Mouse (Mus musculus): ENCODE data around the gene Kntc1. TPM values are rescaled to one million over a fixed set of nuclear protein-coding genes. Genes with fewer than 3 reads are reported as not detected.

The Kntc1 gene
- total RNA-seq, 2 experiments from 2014 or later, result 0.19 to 0.78 TPM

GRCm38 (mm10) chr5:123862374-123863350 is 113.1 kb downstream of the Kntc1 start:
- intact Hi-C loops (cut with DNase I), result no loop called here
- DNase-seq, result no peak

GRCm38 (mm10) chr5:123863934-123864333 is 114.4 kb downstream of the Kntc1 start:
- no peak for DNase-seq
- intact Hi-C loops (cut with DNase I), result no loop called here

GRCm38 (mm10) chr5:123865365-123865764 is 115.8 kb downstream of the Kntc1 start, which contains the start of gene Hcar2:
Hcar2 (minus strand) TSS chr5:123865499.
- intact Hi-C loops (cut with DNase I), result no loop called here
- no peak for DNase-seq

- intact Hi-C loops (cut with DNase I), result no loop called here
- DNase-seq, result no peak
Observed at GRCm38 (mm10) chr5:123866457-123866856, 116.9 kb downstream of the Kntc1 start.

GRCm38 (mm10) chr5:123869615-123870014 is 120.1 kb downstream of the Kntc1 start:
- no peak for DNase-seq
- intact Hi-C loops (cut with DNase I), result no loop called here

Other genes starting within 250 kb of the Kntc1 start
- gene B3gnt4, start 239.3 kb upstream of the Kntc1 start, total RNA-seq (2021), result not detected
- gene Diablo, start 225.5 kb upstream of the Kntc1 start, total RNA-seq (2021), result 10 to 100 TPM; 63.0 to 67.5 TPM
- gene Gm49027, start 224.2 kb upstream of the Kntc1 start, total RNA-seq (2021), result not detected
- 10 to 100 TPM; 31.1 to 44.9 TPM for gene Vps33a, start 176.7 kb upstream of the Kntc1 start, total RNA-seq (2021)
- gene Clip1, start 65.1 kb upstream of the Kntc1 start, total RNA-seq (2021), result 100 to 1,000 TPM; 164 to 217 TPM
- 10 to 100 TPM; 22.6 to 25.0 TPM for gene Zcchc8, start 28.6 kb upstream of the Kntc1 start, total RNA-seq (2021)
- gene Rsrc2, start 302 bp upstream of the Kntc1 start, total RNA-seq (2021), result 10 to 100 TPM; 45.1 to 48.1 TPM
- gene Hcar2, start 115.8 kb downstream of the Kntc1 start, total RNA-seq (2021), result under 1 TPM in 1 of 2 experiments, not detected in 1; 0.31 TPM
- under 1 TPM; 0.54 to 0.69 TPM for gene Hcar1, start 130.3 kb downstream of the Kntc1 start, total RNA-seq (2021)
- gene Denr, start 157.5 kb downstream of the Kntc1 start, total RNA-seq (2021), result 10 to 100 TPM; 49.6 to 51.2 TPM
- gene Gm43518, start 177.7 kb downstream of the Kntc1 start, total RNA-seq (2021), result not detected
- 1 to 10 TPM; 2.6 to 3.7 TPM for gene Ccdc62, start 181.0 kb downstream of the Kntc1 start, total RNA-seq (2021)
- 10 to 100 TPM in 1 of 2 experiments, 1 to 10 TPM in 1; 8.6 to 17.0 TPM for gene Hip1r, start 223.9 kb downstream of the Kntc1 start, total RNA-seq (2021)

Measured in heart, postnatal 36 days (tissue).